Mouse (Mus musculus): ENCODE results near the gene Klf13. TPM values are rescaled to one million over a fixed set of nuclear protein-coding genes. Genes with fewer than 3 reads are reported as not detected.

Klf13 gene
- polyA plus RNA-seq, 1 experiment from 2014 or later: 27.5 TPM

- ATAC-seq (replicated peaks; ENCODE audit: low FRiP score, low read depth) (no peak), DNase-seq (ENCODE audit: low spot score) (no peak)
- no peak for TF ChIP-seq CTCF (IDR thresholded peaks at IDR 0.05; ENCODE audit: low read depth)
- no peaks in the 10 kb centered on the region for H3K9me3 ChIP-seq (replicated peaks; ENCODE audit: low read length)
- no peak overlapping the region for H3K4me3 ChIP-seq (replicated peaks; ENCODE audit: low read depth, low read length)
- H3K9ac ChIP-seq (ENCODE audit: low read depth, low read length): no peak overlapping the region
- H3K27ac ChIP-seq: peak overlapping the region; percentile 71
- WGBS: 9% methylated on average over 1 of the region's 1 CpGs
- H3K27me3 ChIP-seq (ENCODE audit: insufficient read depth, low read length): no peaks in the 10 kb centered on the region
- H3K36me3 ChIP-seq (ENCODE audit: insufficient read depth, low read length): 0 out of 2 replicates have a peak, but pooled peaks cover 2% of the 10 kb centered on the region
- peaks cover 39% of the 10 kb centered on the region for H3K4me1 ChIP-seq (replicated peaks; ENCODE audit: insufficient read depth, low read length)
- 0 out of 2 replicates have a peak overlapping the region, but pooled peaks have one; percentile 33 for H3K4me2 ChIP-seq (ENCODE audit: low read length)
These were observed 14.6 kb downstream of the Klf13 start for GRCm38 (mm10) chr7:63924151-63924550.

GRCm38 (mm10) chr7:63922975-63923374, 15.7 kb downstream of the Klf13 start:
- no peak for TF ChIP-seq CTCF (IDR thresholded peaks at IDR 0.05; ENCODE audit: low read depth)
- H3K9me3 ChIP-seq (replicated peaks; ENCODE audit: low read length): no peaks in the 10 kb centered on the region
- ATAC-seq (replicated peaks; ENCODE audit: low FRiP score, low read depth) (no peak), DNase-seq (ENCODE audit: low spot score) (no peak)
- H3K27me3 ChIP-seq (ENCODE audit: insufficient read depth, low read length): no peaks in the 10 kb centered on the region
- WGBS: 97% methylated on average over 1 of the region's 1 CpGs
- 0 out of 2 replicates have a peak, but pooled peaks cover 2% of the 10 kb centered on the region for H3K36me3 ChIP-seq (ENCODE audit: insufficient read depth, low read length)
- H3K9ac ChIP-seq (ENCODE audit: low read depth, low read length): no peak overlapping the region
- H3K4me3 ChIP-seq (replicated peaks; ENCODE audit: low read depth, low read length): no peak overlapping the region
- no peak overlapping the region for H3K27ac ChIP-seq
- H3K4me2 ChIP-seq (ENCODE audit: low read length): no peak overlapping the region
- H3K4me1 ChIP-seq (replicated peaks; ENCODE audit: insufficient read depth, low read length): peaks cover 47% of the 10 kb centered on the region

GRCm38 (mm10) chr7:63922571-63922970, 16.1 kb downstream of the Klf13 start:
- WGBS: 65% methylated on average over 2 of the region's 2 CpGs
- no peaks in the 10 kb centered on the region for H3K27me3 ChIP-seq (ENCODE audit: insufficient read depth, low read length)
- H3K27ac ChIP-seq: no peak overlapping the region
- DNase-seq (ENCODE audit: low spot score) (no peak), ATAC-seq (replicated peaks; ENCODE audit: low FRiP score, low read depth) (no peak)
- no peak overlapping the region for H3K4me2 ChIP-seq (ENCODE audit: low read length)
- H3K9ac ChIP-seq (ENCODE audit: low read depth, low read length): no peak overlapping the region
- H3K4me3 ChIP-seq (replicated peaks; ENCODE audit: low read depth, low read length): no peak overlapping the region
- H3K36me3 ChIP-seq (ENCODE audit: insufficient read depth, low read length): 0 out of 2 replicates have a peak, but pooled peaks cover 2% of the 10 kb centered on the region
- no peak for TF ChIP-seq CTCF (IDR thresholded peaks at IDR 0.05; ENCODE audit: low read depth)
- H3K9me3 ChIP-seq (replicated peaks; ENCODE audit: low read length): no peaks in the 10 kb centered on the region
- peaks cover 47% of the 10 kb centered on the region for H3K4me1 ChIP-seq (replicated peaks; ENCODE audit: insufficient read depth, low read length)

GRCm38 (mm10) chr7:63921909-63922562, 16.7 kb downstream of the Klf13 start:
- ATAC-seq (replicated peaks; ENCODE audit: low FRiP score, low read depth) (no peak), DNase-seq (ENCODE audit: low spot score) (no peak)
- WGBS: 56% methylated on average over 8 of the region's 8 CpGs
- Histone ChIP-seq H3K4me3 (replicated peaks; ENCODE audit: low read depth, low read length) (no peak overlapping the region), H3K4me1 (replicated peaks; ENCODE audit: insufficient read depth, low read length) (peaks cover 47% of the 10 kb centered on the region), H3K27me3 (ENCODE audit: insufficient read depth, low read length) (no peaks in the 10 kb centered on the region), H3K4me2 (ENCODE audit: low read length) (no peak overlapping the region), H3K9ac (ENCODE audit: low read depth, low read length) (no peak overlapping the region), H3K36me3 (ENCODE audit: insufficient read depth, low read length) (0 out of 2 replicates have a peak, but pooled peaks cover 2% of the 10 kb centered on the region), H3K9me3 (replicated peaks; ENCODE audit: low read length) (no peaks in the 10 kb centered on the region), H3K27ac (no peak overlapping the region)
- TF ChIP-seq CTCF (IDR thresholded peaks at IDR 0.05; ENCODE audit: low read depth): no peak

- H3K4me2 ChIP-seq (ENCODE audit: low read length): no peak overlapping the region
- H3K9ac ChIP-seq (ENCODE audit: low read depth, low read length): no peak overlapping the region
- 0 out of 2 replicates have a peak, but pooled peaks cover 2% of the 10 kb centered on the region for H3K36me3 ChIP-seq (ENCODE audit: insufficient read depth, low read length)
- no peak overlapping the region for H3K4me3 ChIP-seq (replicated peaks; ENCODE audit: low read depth, low read length)
- no peak for TF ChIP-seq CTCF (IDR thresholded peaks at IDR 0.05; ENCODE audit: low read depth)
- no peaks in the 10 kb centered on the region for H3K9me3 ChIP-seq (replicated peaks; ENCODE audit: low read length)
- H3K27me3 ChIP-seq (ENCODE audit: insufficient read depth, low read length): no peaks in the 10 kb centered on the region
- no peak for ATAC-seq (replicated peaks; ENCODE audit: low FRiP score, low read depth)
- no peak for DNase-seq (ENCODE audit: low spot score)
- H3K4me1 ChIP-seq (replicated peaks; ENCODE audit: insufficient read depth, low read length): peaks cover 35% of the 10 kb centered on the region
- 74% methylated on average over 12 of the region's 12 CpGs for WGBS
- 0 out of 2 replicates have a peak overlapping the region, but pooled peaks have one; percentile 48 for H3K27ac ChIP-seq
These were observed 19.6 kb downstream of the Klf13 start for GRCm38 (mm10) chr7:63918771-63919768.

- H3K27ac ChIP-seq: peak overlapping the region; percentile 48; the same call in 1 of the 2 replicates
- ATAC-seq (replicated peaks; ENCODE audit: low FRiP score, low read depth) (peak; percentile 61), DNase-seq (ENCODE audit: low spot score) (no peak)
- no peaks in the 10 kb centered on the region for H3K27me3 ChIP-seq (ENCODE audit: insufficient read depth, low read length)
- H3K9me3 ChIP-seq (replicated peaks; ENCODE audit: low read length): no peaks in the 10 kb centered on the region
- H3K36me3 ChIP-seq (ENCODE audit: insufficient read depth, low read length): 0 out of 2 replicates have a peak, but pooled peaks cover 2% of the 10 kb centered on the region
- WGBS: 62% methylated on average over 6 of the region's 6 CpGs
- no peak overlapping the region for H3K4me3 ChIP-seq (replicated peaks; ENCODE audit: low read depth, low read length)
- no peak for TF ChIP-seq CTCF (IDR thresholded peaks at IDR 0.05; ENCODE audit: low read depth)
- no peak overlapping the region for H3K4me2 ChIP-seq (ENCODE audit: low read length)
- H3K9ac ChIP-seq (ENCODE audit: low read depth, low read length): no peak overlapping the region
- peaks cover 39% of the 10 kb centered on the region for H3K4me1 ChIP-seq (replicated peaks; ENCODE audit: insufficient read depth, low read length)
These were observed 21.0 kb downstream of the Klf13 start for GRCm38 (mm10) chr7:63917693-63918092.
